Mouse (Mus musculus): ENCODE measurements around the gene Lcn6.

DNA sequence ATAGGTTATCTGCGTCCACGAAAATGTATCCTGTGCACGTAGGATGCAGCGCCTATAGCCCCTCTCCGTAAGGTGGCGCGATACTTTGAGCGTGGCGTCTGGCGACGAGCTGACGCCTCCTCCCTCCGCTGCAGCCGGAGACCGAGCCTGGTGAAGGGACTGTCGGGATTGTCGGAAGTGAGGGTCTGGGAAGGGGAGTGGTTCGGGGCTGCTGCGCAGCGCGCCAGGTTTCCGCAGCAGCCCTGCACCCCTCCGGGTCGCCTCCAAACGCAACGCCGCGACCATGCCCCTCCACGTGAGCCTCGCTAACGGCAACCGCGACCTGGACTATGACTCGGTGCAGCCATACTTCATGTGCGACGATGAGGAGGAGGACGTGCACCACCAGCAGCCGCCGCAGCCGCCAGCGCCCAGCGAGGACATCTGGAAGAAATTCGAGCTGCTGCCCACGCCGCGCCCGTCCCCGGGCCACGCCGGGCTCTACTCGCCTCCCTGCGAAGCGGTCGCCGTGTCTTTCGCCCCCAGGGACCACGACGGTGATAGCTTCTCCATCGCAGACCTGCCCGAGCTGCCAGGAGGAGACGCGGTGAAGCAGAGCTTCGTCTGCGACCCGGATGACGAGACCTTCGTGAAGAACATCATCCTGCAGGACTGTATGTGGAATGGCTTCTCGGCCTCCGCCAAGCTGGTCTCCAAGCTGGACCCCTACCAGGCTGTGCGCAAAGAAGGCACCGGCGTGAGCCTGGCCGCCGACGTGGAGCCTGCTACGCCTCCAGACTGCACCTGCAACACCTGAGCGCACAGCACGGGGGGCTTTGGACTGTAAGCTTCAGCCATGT is 30.3 kb downstream of the Lcn6 start, which contains the start of gene Bmyc:
- TF ChIP-seq CTCF (conservative IDR thresholded peaks at IDR 0.05; ENCODE audit: low read length): no peak
- TF ChIP-seq POU5F1 (IDR thresholded peaks at IDR 0.05; ENCODE audit: borderline replicate concordance, low read length): no peak
